Mouse (Mus musculus): ENCODE data around the gene Mmp7. TPM values are rescaled to one million over a fixed set of nuclear protein-coding genes. Genes with fewer than 3 reads are reported as not detected.

Gene Mmp7
- polyA plus RNA-seq (2014; fragmentation: Nextera tagmentation; extraction: Ambion mirVana), result not detected in 2 replicates

DNA sequence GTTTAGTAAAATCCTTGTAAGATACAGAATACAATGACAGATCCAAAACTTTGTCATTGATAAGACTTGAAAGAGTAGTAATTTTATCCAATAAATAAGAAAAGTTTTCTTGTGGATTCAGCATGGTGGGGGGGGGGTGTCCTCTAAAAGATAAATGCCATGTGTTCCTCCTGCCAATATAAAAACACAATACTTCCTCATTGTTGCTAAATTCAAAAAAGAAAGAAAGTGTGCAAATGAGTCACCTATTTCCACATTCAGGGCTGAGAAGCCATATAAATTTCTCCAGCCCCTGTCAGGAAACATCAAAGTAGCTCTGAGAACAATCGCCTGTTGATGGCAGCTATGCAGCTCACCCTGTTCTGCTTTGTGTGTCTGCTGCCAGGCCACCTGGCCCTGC is at the start of gene Mmp7:
Mmp7 (plus strand) TSS at position 301 of the 400 bp plus-strand sequence.
- Histone ChIP-seq H3K36me3 (ENCODE audit: control insufficient read depth, insufficient read depth, low read length) (no peaks in the 10 kb centered on the region), H3K9ac (replicated peaks; ENCODE audit: low read length) (no peak within 1 kb of the TSS), H3K27me3 (ENCODE audit: control insufficient read depth, insufficient read depth, low read length) (no peaks in the 10 kb centered on the region), H3K4me3 (replicated peaks; ENCODE audit: low read depth, low read length) (no peak within 1 kb of the TSS), H3K27ac (replicated peaks; ENCODE audit: low read depth, low read length) (no peak within 1 kb of the TSS), H3K4me2 (ENCODE audit: low read length) (no peak within 1 kb of the TSS), H3K4me1 (ENCODE audit: control insufficient read depth, insufficient read depth, low read length) (no peaks in the 10 kb centered on the region), H3K9me3 (ENCODE audit: control insufficient read depth, low read length) (no peaks in the 10 kb centered on the region)
- DNase-seq (no peak), ATAC-seq (ENCODE audit: low FRiP score, low TSS enrichment) (no peak)
- WGBS, result 78% methylated on average over 1 of the region's 1 CpGs

DNA sequence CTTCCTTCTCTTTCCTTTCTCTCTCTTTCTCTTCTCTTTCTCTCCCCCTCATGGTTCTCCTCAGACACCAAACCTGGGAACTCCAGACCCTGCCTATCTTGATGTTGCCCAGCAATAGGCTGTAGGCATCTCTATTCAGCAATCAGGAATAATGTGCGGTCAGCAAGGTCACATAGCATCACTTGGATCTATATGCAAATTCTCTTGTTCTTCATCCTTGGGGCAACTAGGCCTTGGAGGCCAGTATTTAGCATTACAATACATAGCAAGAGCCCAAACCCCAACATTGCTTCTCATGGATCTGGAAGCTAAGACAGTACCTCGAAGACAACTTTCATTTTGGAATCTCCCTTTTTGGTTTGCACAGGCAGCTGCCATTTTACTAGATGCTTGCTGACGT is 44.0 kb upstream of the Mmp7 start:
- H3K4me3 ChIP-seq (replicated peaks; ENCODE audit: low read depth, low read length), result no peak overlapping the region
- no peak overlapping the region for H3K9ac ChIP-seq (replicated peaks; ENCODE audit: low read length)
- H3K27ac ChIP-seq (replicated peaks; ENCODE audit: low read depth, low read length), result no peak overlapping the region
- 82% methylated on average over 3 of the region's 3 CpGs for WGBS
- ATAC-seq (ENCODE audit: low FRiP score, low TSS enrichment) (no peak), DNase-seq (no peak)
- H3K27me3 ChIP-seq (ENCODE audit: control insufficient read depth, insufficient read depth, low read length), result no peaks in the 10 kb centered on the region
- no peaks in the 10 kb centered on the region for H3K9me3 ChIP-seq (ENCODE audit: control insufficient read depth, low read length)
- no peaks in the 10 kb centered on the region for H3K4me1 ChIP-seq (ENCODE audit: control insufficient read depth, insufficient read depth, low read length)
- no peak overlapping the region for H3K4me2 ChIP-seq (ENCODE audit: low read length)
- no peaks in the 10 kb centered on the region for H3K36me3 ChIP-seq (ENCODE audit: control insufficient read depth, insufficient read depth, low read length)

DNA sequence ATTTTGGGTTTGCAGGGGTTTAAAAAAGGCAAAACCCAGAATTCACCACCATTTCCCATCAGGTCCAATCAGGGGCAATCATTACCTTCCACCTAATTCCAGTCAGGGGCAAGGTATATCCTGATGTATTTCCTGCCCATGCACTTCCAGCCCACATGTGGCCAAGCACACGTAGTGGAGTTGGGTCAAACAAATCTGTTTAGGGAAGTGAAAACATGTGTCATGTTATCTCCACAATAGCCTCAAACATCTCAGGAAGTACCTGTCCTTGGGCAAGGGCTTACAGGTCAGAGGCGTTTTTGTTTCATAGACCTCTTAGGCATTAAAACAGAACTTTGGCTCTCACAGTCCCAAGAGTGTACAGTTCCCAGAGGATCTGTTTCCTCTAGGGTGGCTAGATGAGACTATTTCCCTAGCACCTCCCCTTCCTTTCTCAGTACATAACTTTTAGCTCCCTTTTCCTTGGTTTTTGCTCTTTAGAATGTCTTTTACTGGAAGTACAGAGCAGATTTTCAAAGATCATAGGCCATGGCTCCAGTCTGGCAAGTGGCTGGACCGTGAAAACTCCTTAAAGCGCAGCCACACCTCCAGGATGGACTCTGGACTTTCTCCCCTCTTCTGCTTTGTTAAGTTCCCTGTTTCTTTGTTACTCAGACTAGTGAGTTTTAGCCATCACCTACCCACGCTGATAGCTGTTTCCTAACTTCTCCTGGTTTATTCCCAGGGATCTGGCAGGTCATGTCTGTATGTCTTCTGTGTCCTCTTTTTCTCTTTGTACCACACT is 41.3 kb upstream of the Mmp7 start:
- Histone ChIP-seq H3K9me3 (ENCODE audit: control insufficient read depth, low read length) (no peaks in the 10 kb centered on the region), H3K9ac (replicated peaks; ENCODE audit: low read length) (no peak overlapping the region), H3K27me3 (ENCODE audit: control insufficient read depth, insufficient read depth, low read length) (no peaks in the 10 kb centered on the region), H3K27ac (replicated peaks; ENCODE audit: low read depth, low read length) (no peak overlapping the region), H3K4me3 (replicated peaks; ENCODE audit: low read depth, low read length) (no peak overlapping the region), H3K4me1 (ENCODE audit: control insufficient read depth, insufficient read depth, low read length) (no peaks in the 10 kb centered on the region), H3K36me3 (ENCODE audit: control insufficient read depth, insufficient read depth, low read length) (no peaks in the 10 kb centered on the region), H3K4me2 (ENCODE audit: low read length) (no peak overlapping the region)
- ATAC-seq (ENCODE audit: low FRiP score, low TSS enrichment) (no peak), DNase-seq (no peak)
- WGBS, result 85% methylated on average over 5 of the region's 5 CpGs

DNA sequence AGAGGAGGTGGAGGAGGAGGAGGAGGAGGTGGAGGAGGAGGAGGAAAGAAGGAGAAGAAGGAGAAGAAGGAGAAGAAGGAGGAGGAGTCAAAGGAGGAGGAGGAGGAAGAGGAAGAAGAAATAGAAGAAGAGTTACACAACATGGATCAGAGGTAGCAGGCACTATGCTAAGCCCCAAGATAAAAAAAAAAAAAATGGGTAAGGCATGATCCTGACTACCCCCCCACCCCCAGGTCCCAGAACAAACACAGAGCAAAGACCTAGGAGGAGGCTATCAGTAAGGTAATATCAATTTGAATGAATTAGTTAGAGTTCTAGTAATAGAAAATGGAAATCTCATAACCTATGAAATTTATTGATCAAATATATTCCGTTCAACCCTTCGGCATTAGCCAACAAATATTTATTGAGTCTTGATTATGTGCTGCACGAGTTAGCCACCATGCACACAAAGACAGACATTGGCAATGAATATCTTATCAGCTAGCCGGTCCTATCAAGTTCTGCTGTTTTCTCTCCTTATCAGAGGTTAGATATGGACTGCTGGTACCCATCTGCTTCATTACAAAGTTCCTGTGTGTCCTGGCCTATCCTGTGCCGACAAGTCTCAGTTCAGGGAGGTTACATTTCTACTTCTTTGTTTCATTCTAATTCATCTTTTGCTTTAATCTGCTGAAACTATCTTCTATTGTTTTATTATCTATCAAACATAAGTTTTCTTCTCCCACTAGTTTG is 39.4 kb upstream of the Mmp7 start:
- Histone ChIP-seq H3K9me3 (ENCODE audit: control insufficient read depth, low read length) (no peaks in the 10 kb centered on the region), H3K27me3 (ENCODE audit: control insufficient read depth, insufficient read depth, low read length) (no peaks in the 10 kb centered on the region), H3K36me3 (ENCODE audit: control insufficient read depth, insufficient read depth, low read length) (no peaks in the 10 kb centered on the region), H3K9ac (replicated peaks; ENCODE audit: low read length) (no peak overlapping the region), H3K4me2 (ENCODE audit: low read length) (no peak overlapping the region), H3K27ac (replicated peaks; ENCODE audit: low read depth, low read length) (no peak overlapping the region), H3K4me3 (replicated peaks; ENCODE audit: low read depth, low read length) (no peak overlapping the region), H3K4me1 (ENCODE audit: control insufficient read depth, insufficient read depth, low read length) (no peaks in the 10 kb centered on the region)
- ATAC-seq (ENCODE audit: low FRiP score, low TSS enrichment) (no peak), DNase-seq (no peak)
- 90% methylated on average over 5 of the region's 5 CpGs for WGBS

DNA sequence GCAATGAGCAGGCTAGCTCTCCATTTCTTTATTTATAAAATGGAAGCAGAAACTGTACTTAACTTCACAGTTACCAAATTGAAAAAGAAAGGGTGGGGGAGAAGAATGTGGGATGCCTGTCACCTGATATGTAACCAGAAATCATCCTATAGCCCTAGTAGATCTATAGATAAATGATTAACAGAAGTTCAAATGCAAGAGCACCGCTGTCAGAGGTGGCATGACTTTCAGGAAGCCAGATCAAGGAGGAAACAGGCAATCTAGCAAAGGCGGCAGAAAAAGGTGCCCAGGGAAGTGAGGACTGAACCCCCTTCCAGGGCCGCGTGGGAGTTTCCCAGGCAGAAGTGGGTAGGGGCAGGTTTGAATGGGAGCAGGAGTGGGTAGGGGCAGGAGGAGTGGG is 33.9 kb upstream of the Mmp7 start:
- Histone ChIP-seq H3K27ac (replicated peaks; ENCODE audit: low read depth, low read length) (no peak overlapping the region), H3K4me2 (ENCODE audit: low read length) (no peak overlapping the region), H3K4me1 (ENCODE audit: control insufficient read depth, insufficient read depth, low read length) (no peaks in the 10 kb centered on the region), H3K9ac (replicated peaks; ENCODE audit: low read length) (no peak overlapping the region), H3K36me3 (ENCODE audit: control insufficient read depth, insufficient read depth, low read length) (no peaks in the 10 kb centered on the region), H3K4me3 (replicated peaks; ENCODE audit: low read depth, low read length) (no peak overlapping the region), H3K9me3 (ENCODE audit: control insufficient read depth, low read length) (no peaks in the 10 kb centered on the region), H3K27me3 (ENCODE audit: control insufficient read depth, insufficient read depth, low read length) (no peaks in the 10 kb centered on the region)
- DNase-seq, result no peak
- ATAC-seq (ENCODE audit: low FRiP score, low TSS enrichment), result no peak
- 79% methylated on average over 4 of the region's 4 CpGs for WGBS

DNA sequence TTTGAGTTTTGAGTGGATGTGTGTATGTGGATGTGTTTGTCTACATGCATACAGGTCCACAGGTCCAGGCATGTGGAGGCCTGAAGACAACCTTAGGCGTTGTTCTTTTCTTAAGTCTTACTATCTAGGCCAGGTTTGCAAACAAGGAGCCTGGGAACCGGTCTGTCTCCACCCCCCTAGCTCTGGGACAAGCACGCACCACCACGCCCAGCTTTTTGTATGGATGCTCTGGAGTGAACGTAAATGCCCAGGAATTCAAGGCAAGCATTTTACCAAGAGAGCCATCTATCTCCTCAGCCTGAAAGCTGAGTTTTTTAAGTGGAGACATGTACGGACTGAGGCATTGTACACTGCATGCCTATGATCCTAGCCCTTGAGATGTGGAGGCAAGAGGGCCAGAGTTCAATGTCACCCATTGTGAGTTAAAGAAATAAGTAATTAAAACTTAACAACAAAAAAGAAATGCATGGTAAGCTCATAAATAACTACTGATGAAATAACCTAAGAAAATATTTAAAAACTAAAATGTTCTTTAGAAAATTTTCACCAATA is 32.3 kb upstream of the Mmp7 start:
- Histone ChIP-seq H3K4me3 (replicated peaks; ENCODE audit: low read depth, low read length) (no peak overlapping the region), H3K9ac (replicated peaks; ENCODE audit: low read length) (no peak overlapping the region), H3K9me3 (ENCODE audit: control insufficient read depth, low read length) (no peaks in the 10 kb centered on the region), H3K36me3 (ENCODE audit: control insufficient read depth, insufficient read depth, low read length) (no peaks in the 10 kb centered on the region), H3K27me3 (ENCODE audit: control insufficient read depth, insufficient read depth, low read length) (no peaks in the 10 kb centered on the region), H3K27ac (replicated peaks; ENCODE audit: low read depth, low read length) (no peak overlapping the region), H3K4me2 (ENCODE audit: low read length) (no peak overlapping the region), H3K4me1 (ENCODE audit: control insufficient read depth, insufficient read depth, low read length) (no peaks in the 10 kb centered on the region)
- no peak for DNase-seq
- no peak for ATAC-seq (ENCODE audit: low FRiP score, low TSS enrichment)
- WGBS, result 85% methylated on average over 6 of the region's 6 CpGs

DNA sequence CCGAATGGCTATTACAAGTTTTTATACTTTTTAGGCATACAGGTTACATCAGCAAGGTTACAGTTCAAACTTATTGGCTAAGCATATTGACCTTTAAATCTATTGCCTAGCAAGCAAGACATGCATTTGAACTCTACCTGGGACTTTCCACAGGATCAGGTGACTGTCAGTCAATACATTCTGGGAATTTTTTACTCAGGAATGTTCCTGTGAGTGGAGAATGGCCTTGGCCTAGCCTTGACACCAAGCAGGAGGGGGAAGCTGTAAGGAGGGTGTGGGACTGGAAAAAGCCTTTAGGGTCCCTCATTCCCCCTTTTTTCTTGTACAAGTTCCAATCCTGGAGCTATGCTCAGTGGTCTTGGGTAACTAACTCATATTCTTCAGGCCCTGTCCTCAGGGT is 30.5 kb upstream of the Mmp7 start:
- DNase-seq, result no peak
- Histone ChIP-seq H3K9ac (replicated peaks; ENCODE audit: low read length) (no peak overlapping the region), H3K4me2 (ENCODE audit: low read length) (no peak overlapping the region), H3K4me3 (replicated peaks; ENCODE audit: low read depth, low read length) (no peak overlapping the region), H3K9me3 (ENCODE audit: control insufficient read depth, low read length) (no peaks in the 10 kb centered on the region), H3K27ac (replicated peaks; ENCODE audit: low read depth, low read length) (no peak overlapping the region), H3K27me3 (ENCODE audit: control insufficient read depth, insufficient read depth, low read length) (no peaks in the 10 kb centered on the region), H3K4me1 (ENCODE audit: control insufficient read depth, insufficient read depth, low read length) (no peaks in the 10 kb centered on the region), H3K36me3 (ENCODE audit: control insufficient read depth, insufficient read depth, low read length) (no peaks in the 10 kb centered on the region)
- 100% methylated on average over 1 of the region's 1 CpGs for WGBS
- ATAC-seq (ENCODE audit: low FRiP score, low TSS enrichment), result no peak

DNA sequence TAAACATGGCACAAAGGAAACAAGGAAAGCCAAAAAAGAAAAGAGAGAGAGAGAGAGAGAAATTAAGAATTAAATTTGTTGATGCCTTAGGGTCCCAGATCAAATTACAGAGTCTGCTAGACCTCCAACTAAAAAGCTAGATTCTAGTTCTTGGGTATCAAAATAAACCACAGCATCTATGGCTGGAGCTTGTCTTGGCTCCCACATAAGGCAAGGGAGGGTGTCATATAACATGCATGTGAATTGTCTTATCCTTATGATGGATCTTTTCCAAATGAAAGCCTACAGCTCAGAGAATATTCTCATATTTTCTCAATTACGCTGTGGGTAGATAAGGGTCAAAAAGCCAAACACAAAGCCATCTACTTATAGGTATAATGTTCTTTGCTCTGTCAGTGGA is 22.2 kb upstream of the Mmp7 start:
- no peak overlapping the region for H3K4me2 ChIP-seq (ENCODE audit: low read length)
- H3K27ac ChIP-seq (replicated peaks; ENCODE audit: low read depth, low read length), result no peak overlapping the region
- no peaks in the 10 kb centered on the region for H3K4me1 ChIP-seq (ENCODE audit: control insufficient read depth, insufficient read depth, low read length)
- no peak overlapping the region for H3K4me3 ChIP-seq (replicated peaks; ENCODE audit: low read depth, low read length)
- H3K27me3 ChIP-seq (ENCODE audit: control insufficient read depth, insufficient read depth, low read length), result no peaks in the 10 kb centered on the region
- ATAC-seq (ENCODE audit: low FRiP score, low TSS enrichment) (no peak), DNase-seq (no peak)
- H3K36me3 ChIP-seq (ENCODE audit: control insufficient read depth, insufficient read depth, low read length), result no peaks in the 10 kb centered on the region
- no peak overlapping the region for H3K9ac ChIP-seq (replicated peaks; ENCODE audit: low read length)
- H3K9me3 ChIP-seq (ENCODE audit: control insufficient read depth, low read length), result no peaks in the 10 kb centered on the region
- 94% methylated on average over 1 of the region's 1 CpGs for WGBS
